Mouse (Mus musculus) midbrain, embryonic 14.5 days (tissue): ENCODE data around the gene Ptcd3. TPM values are rescaled to one million over a fixed set of nuclear protein-coding genes. Genes with fewer than 3 reads are reported as not detected.

Source experiments
- ATAC-seq: fragments of 200-750 bp; cut with Nextera tagmentation; 2 replicates; pipeline ENCODE4 v1.8.0; 2017; ENCODE audit warnings: moderate number of reproducible peaks, moderate library complexity; ENCODE audit not compliant: low FRiP score, low TSS enrichment
- DNase-seq: peaks from one replicate; pipeline ENCODE4 v3.0.0-alpha.2; 2015
- H3K27ac ChIP-seq: fragments of 300-500 bp; sonication (generic); replicated peaks from 2 replicates; pipeline ENCODE4 v1.5.1; 2014; ENCODE audit warnings: mild to moderate bottlenecking, low read depth, low read length, moderate library complexity
- H3K27me3 ChIP-seq: fragments of 300-500 bp; sonication (generic); 2 replicates; pipeline ENCODE4 v1.6.1; 2014; ENCODE audit warnings: low read length, control low read depth, mixed read lengths; ENCODE audit not compliant: control insufficient read depth, insufficient read depth
- H3K36me3 ChIP-seq: fragments of 300-500 bp; sonication (generic); 2 replicates; pipeline ENCODE4 v1.6.1; 2014; ENCODE audit warnings: low read length, control low read depth; ENCODE audit not compliant: control insufficient read depth, insufficient read depth
- H3K4me1 ChIP-seq: fragments of 300-500 bp; sonication (generic); 2 replicates; pipeline ENCODE4 v1.6.1; 2014; ENCODE audit warnings: mild to moderate bottlenecking, antibody characterized with exemption, low read length, control low read depth; ENCODE audit not compliant: control insufficient read depth, insufficient read depth
- H3K4me2 ChIP-seq: fragments of 300-500 bp; sonication (generic); 2 replicates; pipeline ENCODE4 v1.6.1; 2014; ENCODE audit warnings: mild to moderate bottlenecking, low read length, moderate library complexity
- H3K4me3 ChIP-seq: fragments of 300-500 bp; sonication (generic); replicated peaks from 2 replicates; pipeline ENCODE4 v1.5.1; 2014; ENCODE audit warnings: low read depth, low read length
- H3K9ac ChIP-seq: fragments of 300-500 bp; sonication (generic); replicated peaks from 2 replicates; pipeline ENCODE4 v1.6.1; 2014; ENCODE audit warnings: mild to moderate bottlenecking, low read length, moderate library complexity
- H3K9me3 ChIP-seq: fragments of 300-500 bp; sonication (generic); 2 replicates; pipeline ENCODE4 v1.6.1; 2016; ENCODE audit warnings: low read length, control low read depth, mixed read lengths; ENCODE audit not compliant: control insufficient read depth
- WGBS: fragments of 180-500 bp; shearing (Covaris S2); extraction: QIAGEN DNeasy Blood & Tissue Kit; methylation state at CpG from one replicate; pipeline ENCODE4 v1.1.7; 2014; 5-methylcytosine and 5-hydroxymethylcytosine counted together
- polyA plus RNA-seq: library from polyadenylated mRNA; unstranded; fragments of >200 nt; fragmentation: Nextera tagmentation; extraction: Ambion mirVana; gene quantifications from 2 replicates; pipeline ENCODE4 v1.2.1, GENCODE M21; 2014

Gene Ptcd3
- polyA plus RNA-seq, 1 experiment from 2014 or later: 99.8 TPM

DNA sequence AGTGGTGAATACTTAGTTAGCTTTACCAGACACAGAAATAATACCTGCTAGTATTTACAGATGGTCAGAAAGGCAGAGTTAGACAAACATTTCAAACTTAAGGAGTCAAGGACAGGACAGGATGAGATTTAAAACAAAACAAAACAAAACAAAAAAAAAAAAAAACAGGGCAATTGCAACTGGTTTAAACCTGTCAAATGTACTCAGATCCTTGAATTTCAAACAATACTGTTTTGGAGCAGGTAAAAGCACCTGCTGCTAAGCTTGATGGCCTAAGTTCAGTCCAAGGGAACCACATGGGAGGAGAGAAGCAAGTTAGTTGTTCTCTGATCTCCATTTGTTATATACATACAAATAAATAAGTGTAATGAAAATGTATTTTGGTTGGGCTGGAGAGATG is 68.7 kb downstream of the Ptcd3 start:
- Histone ChIP-seq H3K4me2 (no peak overlapping the region), H3K36me3 (no peaks in the 10 kb centered on the region), H3K9ac (no peak overlapping the region), H3K4me3 (no peak overlapping the region), H3K4me1 (no peaks in the 10 kb centered on the region), H3K9me3 (no peaks in the 10 kb centered on the region), H3K27ac (no peak overlapping the region), H3K27me3 (no peaks in the 10 kb centered on the region)
- ATAC-seq (no peak), DNase-seq (no peak)

DNA sequence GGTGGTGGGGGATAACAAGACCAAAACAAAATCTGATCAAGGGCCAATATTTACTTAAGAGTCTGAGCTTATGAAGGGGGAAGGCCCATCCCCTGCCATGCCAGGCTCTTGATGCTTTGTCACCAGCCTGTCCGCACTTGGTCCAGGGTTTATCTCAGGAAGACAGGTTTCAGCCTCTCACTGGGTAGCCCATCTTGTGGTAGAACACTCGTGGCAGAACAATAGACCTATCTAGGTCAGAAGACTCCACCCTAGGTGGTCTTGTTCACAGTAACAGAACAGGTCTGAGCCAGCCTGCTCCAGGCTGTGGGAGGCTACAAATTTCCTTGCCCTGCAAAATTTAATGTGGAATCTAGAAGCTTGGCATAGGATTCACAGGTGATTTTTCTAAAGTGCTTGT is 71.7 kb downstream of the Ptcd3 start:
- H3K27me3 ChIP-seq: no peaks in the 10 kb centered on the region
- H3K9me3 ChIP-seq: no peaks in the 10 kb centered on the region
- ATAC-seq: no peak
- WGBS: 83% methylated on average over 2 of the region's 2 CpGs
- H3K4me2 ChIP-seq: no peak overlapping the region
- DNase-seq: no peak
- no peak overlapping the region for H3K27ac ChIP-seq
- 0 out of 2 replicates have a peak, but pooled peaks cover 3% of the 10 kb centered on the region for H3K36me3 ChIP-seq
- no peak overlapping the region for H3K4me3 ChIP-seq
- peaks cover 9% of the 10 kb centered on the region; the same call in 1 of the 2 replicates for H3K4me1 ChIP-seq
- no peak overlapping the region for H3K9ac ChIP-seq

DNA sequence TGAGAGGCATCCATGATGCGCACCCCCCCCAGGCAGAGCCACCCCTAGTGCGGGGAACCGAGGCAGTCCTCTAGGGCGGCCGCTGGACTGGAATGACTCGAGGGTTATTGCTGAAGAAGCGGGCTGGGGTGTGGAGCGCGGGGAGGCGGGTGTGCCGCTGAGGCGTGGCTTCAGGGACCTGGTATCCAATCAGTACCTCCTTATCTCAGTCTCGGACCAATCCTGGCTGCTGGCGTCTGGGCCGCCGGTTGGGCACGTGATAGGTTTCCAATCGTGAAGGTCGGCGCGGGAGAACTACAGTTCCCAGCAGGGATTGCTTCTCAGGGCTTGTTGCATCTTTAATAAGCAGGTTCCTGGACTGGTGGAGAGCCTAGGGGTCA is 77.0 kb downstream of the Ptcd3 start:
- Histone ChIP-seq H3K9ac (peak overlapping the region; percentile 88), H3K36me3 (0 out of 2 replicates have a peak, but pooled peaks cover 3% of the 10 kb centered on the region), H3K4me3 (peak overlapping the region; percentile 99), H3K4me2 (peak overlapping the region; percentile 82), H3K27ac (peak overlapping the region; percentile 95), H3K9me3 (no peaks in the 10 kb centered on the region), H3K4me1 (peaks cover 13% of the 10 kb centered on the region; the same call in 1 of the 2 replicates), H3K27me3 (no peaks in the 10 kb centered on the region)
- peak; percentile 99 for ATAC-seq
- peak; percentile 96 for DNase-seq
- WGBS: under 1% methylated on average over 21 of the region's 21 CpGs

DNA sequence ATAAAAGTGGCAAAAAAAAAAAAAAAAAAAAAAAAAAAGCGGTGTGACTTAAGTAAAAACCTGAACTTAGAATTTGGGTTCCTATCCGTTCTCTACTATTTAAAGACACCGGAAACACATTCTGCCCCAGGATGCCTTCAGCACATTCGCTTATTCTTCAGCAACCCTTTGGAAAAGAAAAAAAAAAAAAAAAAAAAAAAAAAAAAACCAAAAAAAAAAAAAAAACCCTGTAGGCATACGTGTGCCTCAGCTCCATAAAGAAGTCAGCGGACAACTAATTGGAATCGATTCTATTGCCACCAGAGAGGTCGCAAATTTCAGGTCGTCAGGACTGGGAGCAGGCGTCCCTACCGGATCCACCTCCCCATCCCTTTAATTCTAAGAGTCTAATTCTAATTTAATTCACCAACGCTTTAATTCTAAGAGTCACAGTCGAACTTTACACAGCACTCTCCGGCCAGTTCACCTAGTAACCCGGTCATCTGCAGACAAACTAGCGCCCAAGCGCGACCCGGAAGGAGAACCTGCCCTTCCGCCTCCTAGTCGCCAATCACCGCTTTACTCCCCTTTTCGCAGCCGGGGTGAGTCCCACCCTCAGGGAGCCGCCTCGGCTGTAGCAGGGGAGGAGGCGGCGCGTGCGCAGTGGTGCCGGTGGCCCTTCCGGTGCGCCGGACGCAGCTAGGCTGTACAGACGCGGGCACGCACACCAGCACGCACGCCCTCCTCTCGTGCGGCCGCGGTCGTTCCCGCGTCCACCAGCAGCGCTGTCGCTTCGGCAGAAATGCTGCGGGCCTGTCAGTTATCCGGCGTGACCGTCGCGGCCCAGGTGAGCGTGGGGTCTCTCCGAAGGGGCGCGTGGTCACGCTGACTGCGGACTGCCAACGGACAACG is 77.6 kb downstream of the Ptcd3 start, which contains the start of gene Immt:
TSS of gene Immt (plus strand) at position 642 of the 891 bp plus-strand sequence.
- Histone ChIP-seq H3K27ac (peak within 1 kb of the TSS; percentile 95), H3K4me1 (peaks cover 13% of the 10 kb centered on the region; the same call in 1 of the 2 replicates), H3K4me3 (peak within 1 kb of the TSS; percentile 99), H3K36me3 (0 out of 2 replicates have a peak, but pooled peaks cover 3% of the 10 kb centered on the region), H3K9me3 (no peaks in the 10 kb centered on the region), H3K4me2 (peak within 1 kb of the TSS; percentile 82), H3K27me3 (no peaks in the 10 kb centered on the region), H3K9ac (peak within 1 kb of the TSS; percentile 88)
- DNase-seq (peak; percentile 99), ATAC-seq (peak; percentile 100)
- WGBS: under 1% methylated on average over 64 of the region's 64 CpGs

Other genes with a start within 250 kb of the Ptcd3 start
- gene Reep1, start 201.2 kb downstream of the Ptcd3 start, polyA plus RNA-seq: 228 and 298 TPM in 2 replicates
- gene Mrpl35, start 81.8 kb downstream of the Ptcd3 start, polyA plus RNA-seq: 40.4 and 41.1 TPM in 2 replicates
- 161 and 173 TPM in 2 replicates for gene Immt, start 77.4 kb downstream of the Ptcd3 start, polyA plus RNA-seq
- gene Polr1a, start 303 bp upstream of the Ptcd3 start, polyA plus RNA-seq: 11.7 and 17.4 TPM in 2 replicates
- gene St3gal5, start 188.8 kb upstream of the Ptcd3 start, polyA plus RNA-seq: 44.4 and 49.8 TPM in 2 replicates